Mouse (Mus musculus) limb, embryonic 13.5 days (tissue): ENCODE measurements around the gene Gm10720. TPM values are rescaled to one million over a fixed set of nuclear protein-coding genes. Genes with fewer than 3 reads are reported as not detected.
"Not testable (repeated sequence)": the region's sequence is repeated elsewhere in the genome, so short reads cannot be mapped to it uniquely, and the experiment has no call there.

Source experiments
- ATAC-seq: fragments of 200-750 bp; cut with Nextera tagmentation; 2 replicates; pipeline ENCODE4 v1.8.0; 2017; ENCODE audit warnings: low read depth, moderate number of reproducible peaks, moderate TSS enrichment; ENCODE audit not compliant: low FRiP score
- H3K27ac ChIP-seq: fragments of 300-500 bp; sonication (generic); 2 replicates; pipeline ENCODE4 v1.5.1; 2015; ENCODE audit warnings: inconsistent platforms, mild to moderate bottlenecking, moderate library complexity
- H3K27me3 ChIP-seq: fragments of 300-500 bp; sonication (generic); 2 replicates; pipeline ENCODE4 v1.6.1; 2015; ENCODE audit warnings: mild to moderate bottlenecking, inconsistent platforms
- H3K36me3 ChIP-seq: fragments of 300-500 bp; sonication (generic); 2 replicates; pipeline ENCODE4 v1.6.1; 2015; ENCODE audit warnings: inconsistent platforms, mild to moderate bottlenecking, moderate library complexity
- H3K4me1 ChIP-seq: fragments of 300-500 bp; sonication (generic); 2 replicates; pipeline ENCODE4 v1.6.1; 2015; ENCODE audit warnings: inconsistent platforms
- H3K4me2 ChIP-seq: fragments of 300-500 bp; sonication (generic); replicated peaks from 2 replicates; pipeline ENCODE4 v1.6.1; 2015; ENCODE audit warnings: inconsistent platforms, mild to moderate bottlenecking, moderate library complexity
- H3K4me3 ChIP-seq: fragments of 300-500 bp; sonication (generic); 2 replicates; pipeline ENCODE4 v1.5.1; 2015; ENCODE audit warnings: moderate library complexity, mild to moderate bottlenecking, inconsistent platforms
- H3K9ac ChIP-seq: fragments of 300-500 bp; sonication (generic); 2 replicates; pipeline ENCODE4 v1.6.1; 2015; ENCODE audit warnings: mild to moderate bottlenecking, inconsistent platforms
- H3K9me3 ChIP-seq: fragments of 300-500 bp; sonication (generic); 2 replicates; pipeline ENCODE4 v1.6.1; 2016; ENCODE audit warnings: inconsistent platforms
- WGBS: fragments of 180-500 bp; shearing (Covaris S2); methylation state at CpG from one replicate; pipeline ENCODE4 v1.1.7; 2015; 5-methylcytosine and 5-hydroxymethylcytosine counted together
- microRNA-seq: library from miRNA; unstranded; fragments of <30 nt; microRNA quantifications from one replicate; pipeline ENCODE4, GENCODE M21; 2016
- polyA plus RNA-seq: library from polyadenylated mRNA; unstranded; fragments of >200 nt; fragmentation: Nextera tagmentation; extraction: Ambion mirVana; gene quantifications from 2 replicates; pipeline ENCODE4 v1.2.1, GENCODE M21; 2015

Gene Gm10720
- polyA plus RNA-seq, 1 experiment from 2014 or later: not detected

DNA sequence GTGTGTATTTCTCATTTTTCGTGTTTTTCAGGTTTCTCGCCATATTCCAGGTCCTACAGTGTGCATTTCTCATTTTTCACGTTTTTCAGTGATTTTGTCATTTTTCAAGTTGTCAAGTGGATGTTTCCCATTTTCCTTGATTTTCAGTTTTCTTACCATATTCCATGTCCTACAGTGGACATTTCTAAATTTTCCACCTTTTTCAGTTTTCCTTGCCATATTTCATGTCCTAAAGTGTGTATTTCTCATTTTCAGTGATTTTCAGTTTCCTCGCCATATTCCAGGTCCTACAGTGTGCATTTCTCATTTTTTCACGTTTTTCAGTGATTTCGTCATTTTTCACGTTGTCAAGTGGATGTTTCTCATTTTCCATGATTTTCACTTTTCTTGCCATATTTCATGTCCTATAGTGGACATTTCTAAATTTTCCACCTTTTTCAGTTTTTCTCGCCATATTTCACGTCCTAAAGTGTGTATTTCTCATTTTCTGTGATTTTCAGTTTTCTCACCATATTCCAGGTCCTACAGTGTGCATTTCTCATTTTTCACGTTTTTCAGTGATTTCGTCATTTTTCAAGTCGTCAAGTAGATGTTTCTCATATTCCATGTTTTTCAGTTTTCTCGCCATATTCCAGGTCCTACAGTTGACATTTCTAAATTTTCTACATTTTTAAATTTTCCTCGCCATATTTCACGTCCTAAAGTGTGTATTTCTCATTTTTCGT, 14.0 kb downstream of the Gm10720 start:
- not testable (repeated sequence) for H3K4me1 ChIP-seq, H3K27ac ChIP-seq, H3K36me3 ChIP-seq, H3K4me3 ChIP-seq, ATAC-seq, H3K9ac ChIP-seq, H3K9me3 ChIP-seq, H3K4me2 ChIP-seq, H3K27me3 ChIP-seq
- WGBS: 64% methylated on average over 14 of the region's 16 CpGs

DNA sequence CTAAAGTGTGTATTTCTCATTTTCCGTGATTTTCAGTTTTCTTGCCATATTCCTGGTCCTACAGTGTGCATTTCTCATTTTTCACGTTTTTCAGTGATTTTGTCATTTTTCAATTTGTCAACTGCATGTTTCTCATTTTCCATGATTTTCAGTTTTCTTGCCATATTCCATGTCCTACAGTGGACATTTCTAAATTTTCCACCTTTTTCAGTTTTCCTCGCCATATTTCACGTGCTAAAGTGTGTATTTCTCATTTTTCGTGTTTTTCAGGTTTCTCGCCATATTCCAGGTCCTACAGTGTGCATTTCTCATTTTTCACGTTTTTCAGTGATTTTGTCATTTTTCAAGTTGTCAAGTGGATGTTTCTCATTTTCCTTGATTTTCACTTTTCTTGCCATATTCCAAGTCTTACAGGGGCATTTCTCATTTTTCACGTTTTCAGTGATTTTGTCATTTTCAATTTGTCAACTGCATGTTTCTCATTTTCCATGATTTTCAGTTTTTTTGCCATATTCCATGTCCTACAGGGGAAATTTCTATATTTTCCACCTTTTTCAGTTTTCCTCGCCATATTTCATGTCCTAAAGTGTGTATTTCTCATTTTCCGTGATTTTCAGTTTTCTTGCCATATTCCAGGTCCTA, 15.3 kb downstream of the Gm10720 start:
- H3K9ac ChIP-seq, H3K4me1 ChIP-seq, H3K27ac ChIP-seq, H3K4me3 ChIP-seq, H3K4me2 ChIP-seq, H3K36me3 ChIP-seq, H3K27me3 ChIP-seq, H3K9me3 ChIP-seq: not testable (repeated sequence)
- 61% methylated on average over 2 of the region's 10 CpGs for WGBS
- 0 out of 2 replicates have a peak, but pooled peaks have one; percentile 46 for ATAC-seq

DNA sequence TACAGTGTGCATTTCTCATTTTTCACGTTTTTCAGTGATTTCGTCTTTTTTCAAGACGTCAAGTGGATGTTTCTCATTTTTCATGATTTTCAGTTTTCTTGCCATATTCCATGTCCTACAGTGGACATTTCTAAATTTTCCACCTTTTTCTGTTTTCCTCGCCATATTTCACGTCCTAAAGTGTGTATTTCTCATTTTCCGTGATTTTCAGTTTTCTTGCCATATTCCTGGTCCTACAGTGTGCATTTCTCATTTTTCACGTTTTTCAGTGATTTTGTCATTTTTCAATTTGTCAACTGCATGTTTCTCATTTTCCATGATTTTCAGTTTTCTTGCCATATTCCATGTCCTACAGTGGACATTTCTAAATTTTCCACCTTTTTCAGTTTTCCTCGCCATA, 18.8 kb downstream of the Gm10720 start, which contains the start of gene Gm17535:
Gm17535 (plus strand) TSS at position 301 of the 400 bp plus-strand sequence.
- H3K27me3 ChIP-seq, ATAC-seq: not testable (repeated sequence)

DNA sequence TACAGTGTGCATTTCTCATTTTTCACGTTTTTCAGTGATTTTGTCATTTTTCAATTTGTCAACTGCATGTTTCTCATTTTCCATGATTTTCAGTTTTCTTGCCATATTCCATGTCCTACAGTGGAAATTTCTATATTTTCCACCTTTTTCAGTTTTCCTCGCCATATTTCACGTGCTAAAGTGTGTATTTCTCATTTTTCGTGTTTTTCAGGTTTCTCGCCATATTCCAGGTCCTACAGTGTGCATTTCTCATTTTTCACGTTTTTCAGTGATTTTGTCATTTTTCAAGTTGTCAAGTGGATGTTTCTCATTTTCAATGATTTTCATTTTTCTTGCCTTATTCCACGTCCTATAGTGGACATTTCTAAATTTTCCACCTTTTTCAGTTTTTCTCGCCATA, 21.1 kb downstream of the Gm10720 start, which contains the start of gene Gm10715:
Gm10715 (plus strand) TSS at position 301 of the 400 bp plus-strand sequence.
- not testable (repeated sequence) for H3K36me3 ChIP-seq, H3K4me2 ChIP-seq, ATAC-seq, H3K27ac ChIP-seq, H3K4me3 ChIP-seq, H3K9ac ChIP-seq, H3K9me3 ChIP-seq, H3K4me1 ChIP-seq, H3K27me3 ChIP-seq
- WGBS: 76% methylated on average over 8 of the region's 8 CpGs

More for the DNA sequence above, 18.8 kb downstream of the Gm10720 start, which contains the start of gene Gm17535:
- 47% methylated on average over 1 of the region's 8 CpGs for WGBS
- not testable (repeated sequence) for H3K36me3 ChIP-seq, H3K4me1 ChIP-seq, H3K27ac ChIP-seq, H3K9me3 ChIP-seq, H3K9ac ChIP-seq, H3K4me3 ChIP-seq, H3K4me2 ChIP-seq

DNA sequence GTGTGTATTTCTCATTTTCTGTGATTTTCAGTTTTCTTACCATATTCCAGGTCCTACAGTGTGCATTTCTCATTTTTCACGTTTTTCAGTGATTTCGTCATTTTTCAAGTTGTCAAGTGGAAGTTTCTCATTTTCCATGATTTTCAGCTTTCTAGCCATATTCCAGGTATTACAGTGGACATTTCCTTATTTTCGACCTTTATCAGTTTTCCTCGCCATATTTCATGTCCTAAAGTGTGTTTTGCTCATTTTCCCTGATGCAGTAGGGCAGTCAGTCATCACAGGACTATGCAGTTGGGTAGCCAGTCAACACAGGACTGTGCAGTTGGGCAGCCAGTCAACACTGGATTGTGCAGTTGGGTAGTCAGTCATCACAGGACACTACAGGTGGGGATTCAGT, 22.7 kb downstream of the Gm10720 start:
- not testable (repeated sequence) for H3K9me3 ChIP-seq, H3K4me1 ChIP-seq, ATAC-seq, H3K4me2 ChIP-seq, H3K27ac ChIP-seq, H3K4me3 ChIP-seq, H3K27me3 ChIP-seq, H3K36me3 ChIP-seq, H3K9ac ChIP-seq
- 72% methylated on average over 4 of the region's 4 CpGs for WGBS

Small RNA genes lying within 50 kb of the gene (microRNA-seq; reads per million reads assigned to microRNA genes)
- not detected for gene Mir101c

Other genes starting within 250 kb of the Gm10720 start
- gene Gm10722, start 14.7 kb upstream of the Gm10720 start, polyA plus RNA-seq: not detected in 2 replicates
- not detected in 2 replicates for gene Gm11168, start 12.3 kb upstream of the Gm10720 start, polyA plus RNA-seq
- 0.31 TPM in 1 of 2 replicates, not detected in the other for gene Gm10721, start 2.5 kb upstream of the Gm10720 start, polyA plus RNA-seq
- not detected in 2 replicates for gene Gm10719, start 1.8 kb downstream of the Gm10720 start, polyA plus RNA-seq
- gene Gm10718, start 7.9 kb downstream of the Gm10720 start, polyA plus RNA-seq: 0.47 TPM in 1 of 2 replicates, not detected in the other
- gene Gm10717, start 9.8 kb downstream of the Gm10720 start, polyA plus RNA-seq: not detected in 2 replicates
- gene Gm17535, start 18.9 kb downstream of the Gm10720 start, polyA plus RNA-seq: not detected in 2 replicates
- not detected in 2 replicates for gene Gm10715, start 21.2 kb downstream of the Gm10720 start, polyA plus RNA-seq